Mouse (Mus musculus) T-helper 2 cell (primary cell): ENCODE measurements around the gene Stag1.

Experiments used
- in situ Hi-C: fragments of 300-600 bp; cut with MboI, MseI; formaldehyde crosslinking; loops from one replicate; pipeline ENCODE4 v1.15.1; 2025; ENCODE audit warnings: high pct_unique_total_duplicates

The Stag1 gene

DNA sequence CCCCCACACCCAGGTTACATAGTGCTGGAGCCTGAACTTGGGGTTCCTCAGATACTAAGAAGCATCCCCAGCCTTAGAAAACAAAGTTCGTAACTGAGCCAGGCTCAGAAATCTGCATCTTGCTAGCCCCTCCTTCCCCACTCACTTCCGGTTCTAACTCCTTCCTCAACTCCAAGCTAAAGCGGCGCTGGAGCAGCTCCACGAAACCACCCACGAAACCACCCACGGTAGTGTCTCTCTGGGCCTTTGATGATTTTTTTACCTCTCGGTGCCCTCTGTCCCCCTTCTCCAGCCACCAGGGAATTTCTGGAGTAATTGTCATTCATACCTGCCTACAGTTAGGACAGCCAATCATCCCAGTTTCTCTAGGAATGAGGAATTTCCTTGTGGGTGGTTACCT lies at the start of gene Stag1:
Gene Stag1, plus strand, starts transcription at position 253 of the 400 bp plus-strand sequence.
- in situ Hi-C loops: loop anchor here (25.0 kb wide), 1 partner anchor 735 kb away; no protein-coding TSS in a partner anchor

DNA sequence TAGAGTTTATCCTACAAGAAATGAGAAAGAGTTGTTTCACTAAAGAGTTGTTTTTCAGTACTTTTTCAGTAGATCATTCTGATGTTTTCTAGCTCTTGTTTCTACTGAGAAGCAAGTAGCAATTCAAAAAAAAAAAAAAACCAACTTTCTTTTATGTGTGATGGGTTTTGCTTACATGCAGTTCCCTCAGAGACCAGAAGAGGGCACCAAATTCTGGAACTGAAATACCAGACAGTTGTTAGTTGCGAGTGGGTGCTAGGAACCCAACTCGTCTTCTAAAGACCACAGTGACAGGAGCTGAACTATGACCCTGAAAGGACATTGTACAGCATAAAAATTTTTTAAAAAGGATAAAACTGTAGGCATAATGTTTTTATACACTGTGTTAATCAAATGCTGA lies 49.3 kb upstream of the Stag1 start:
- in situ Hi-C loops: loop anchor here (10.0 kb wide), 1 partner anchor 486 kb away; the partner anchor contains the start of gene Pccb

DNA sequence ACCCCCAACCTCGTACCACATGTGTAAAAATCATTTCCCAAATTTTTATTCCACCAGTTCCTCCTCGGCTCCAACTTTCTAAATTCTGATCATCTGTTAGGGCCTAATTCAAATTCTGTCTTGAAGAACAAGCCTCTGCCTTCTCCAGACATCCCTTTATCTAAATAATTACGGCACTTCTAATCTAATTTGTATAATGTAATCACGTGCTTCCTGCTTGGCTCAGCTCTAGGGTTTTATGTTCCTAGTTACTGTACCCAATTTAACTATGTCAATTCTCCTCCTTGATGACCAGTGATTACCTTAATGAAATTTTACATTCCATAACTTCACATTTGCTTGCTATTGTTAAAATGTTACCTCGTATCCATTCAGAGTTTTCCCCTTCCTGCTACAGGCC lies 41.9 kb upstream of the Stag1 start:
- in situ Hi-C loops: no loop called here

DNA sequence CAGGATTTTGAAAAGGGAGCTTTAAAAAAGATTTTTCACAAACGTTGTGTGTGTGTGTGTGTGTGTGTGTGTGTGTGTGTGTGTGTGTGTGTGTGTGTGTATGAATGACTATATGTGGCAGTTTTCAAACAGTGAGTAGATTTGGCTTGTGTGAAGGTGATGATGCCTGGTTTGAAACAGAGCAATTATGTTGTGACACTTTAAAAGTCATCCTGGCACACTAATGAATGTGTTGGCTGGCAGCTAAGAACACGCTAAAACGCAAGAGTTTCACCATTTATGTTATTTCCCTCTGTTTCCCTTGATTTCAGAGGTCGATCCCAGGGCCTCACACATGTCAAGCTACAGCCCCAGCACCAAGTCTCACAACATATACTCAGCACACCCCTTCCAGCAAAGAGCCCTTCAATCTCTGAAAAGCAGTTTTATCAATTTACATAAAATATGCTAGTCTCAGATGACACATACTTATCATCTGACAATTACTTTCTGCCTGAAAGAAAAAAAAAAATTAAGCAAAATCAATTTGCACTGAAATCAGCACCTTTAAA lies 39.5 kb upstream of the Stag1 start:
- in situ Hi-C loops: no loop called here

DNA sequence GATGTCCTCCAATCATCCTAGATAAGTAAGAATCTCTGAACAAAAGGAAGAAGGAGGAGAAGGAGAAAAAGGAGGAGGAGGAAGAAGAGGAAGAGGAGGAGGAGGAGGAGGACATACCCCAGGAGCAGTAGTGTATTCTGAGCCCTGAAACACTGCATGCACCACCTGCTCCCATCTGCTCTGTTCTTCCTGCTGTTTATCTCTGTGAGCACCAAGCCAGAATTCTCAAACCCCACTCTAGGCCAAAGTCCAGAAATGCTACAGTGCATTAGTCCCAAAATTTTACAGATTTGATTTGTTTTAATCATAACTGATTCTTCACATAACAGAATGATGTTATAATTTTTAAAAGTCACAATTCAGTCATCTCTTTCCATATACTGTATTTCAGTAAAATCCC lies 38.6 kb upstream of the Stag1 start:
- in situ Hi-C loops: no loop called here

DNA sequence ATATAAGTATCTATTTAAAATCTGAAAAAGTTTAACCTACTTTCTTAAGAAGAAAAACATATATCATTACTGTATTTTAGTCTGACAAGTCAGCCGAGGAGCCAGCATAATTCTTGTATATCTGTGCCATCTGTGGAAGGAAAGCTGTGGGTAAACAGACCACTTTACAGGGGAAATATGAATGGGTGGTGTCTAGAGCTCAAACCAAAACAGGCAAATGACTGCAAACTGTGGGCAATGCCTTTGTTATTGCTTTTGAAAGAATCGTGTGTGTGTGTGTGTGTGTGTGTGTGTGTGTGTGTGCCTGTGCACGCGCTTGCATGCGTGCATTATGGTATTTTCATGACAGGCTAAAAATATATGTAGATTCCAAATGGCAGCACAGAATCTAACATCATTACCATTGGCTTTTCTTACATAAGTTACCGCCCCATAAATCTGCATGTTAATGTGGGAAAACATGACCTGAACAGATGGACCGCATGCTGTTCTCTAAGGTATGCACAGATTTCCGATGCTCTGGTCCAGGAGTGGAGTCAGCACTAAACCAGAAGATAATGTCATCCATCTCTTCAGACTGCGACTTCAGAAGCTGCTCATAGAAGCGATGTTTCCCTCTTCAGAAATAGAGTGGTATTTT lies 37.2 kb upstream of the Stag1 start:
- in situ Hi-C loops: no loop called here

DNA sequence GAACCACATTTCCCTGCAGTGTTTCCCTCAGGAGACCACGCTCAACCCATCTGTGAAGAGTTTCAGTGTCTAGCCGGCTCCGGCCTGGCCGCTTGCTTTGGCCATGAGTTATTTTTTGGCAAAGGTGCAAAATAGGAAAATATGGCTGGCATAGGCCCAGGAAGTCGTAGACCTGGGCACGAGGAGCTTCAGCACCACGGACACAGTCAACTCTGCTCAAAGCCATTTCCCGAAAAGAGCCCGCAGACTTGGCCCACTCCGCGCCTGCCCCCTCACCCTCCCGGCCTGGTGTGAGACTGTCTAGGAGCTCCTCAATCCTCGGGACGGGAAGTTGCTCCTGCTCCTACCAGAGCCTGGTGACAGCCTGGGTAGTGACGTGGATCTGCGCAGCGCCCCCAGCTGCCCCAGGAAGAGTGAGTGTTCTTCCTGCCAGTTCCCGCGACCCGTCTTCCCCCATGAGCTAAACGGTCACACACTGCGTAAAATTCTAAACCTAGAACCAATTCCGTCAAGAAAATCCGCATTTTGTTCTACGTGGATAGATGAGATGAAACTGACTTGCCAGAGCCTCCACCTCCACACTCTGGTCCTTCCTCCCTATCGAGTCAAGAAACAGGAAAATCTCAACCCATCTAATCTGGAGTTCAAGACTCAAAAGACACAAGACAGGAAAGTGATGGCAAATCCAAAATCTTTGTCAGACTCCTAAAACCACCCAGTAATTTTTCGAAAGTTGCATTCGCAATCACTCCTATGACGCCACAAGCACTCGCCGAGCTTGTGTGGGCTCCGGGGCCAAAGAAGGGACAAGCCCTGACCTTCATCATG lies 27.6 kb upstream of the Stag1 start:
- in situ Hi-C loops: no loop called here

DNA sequence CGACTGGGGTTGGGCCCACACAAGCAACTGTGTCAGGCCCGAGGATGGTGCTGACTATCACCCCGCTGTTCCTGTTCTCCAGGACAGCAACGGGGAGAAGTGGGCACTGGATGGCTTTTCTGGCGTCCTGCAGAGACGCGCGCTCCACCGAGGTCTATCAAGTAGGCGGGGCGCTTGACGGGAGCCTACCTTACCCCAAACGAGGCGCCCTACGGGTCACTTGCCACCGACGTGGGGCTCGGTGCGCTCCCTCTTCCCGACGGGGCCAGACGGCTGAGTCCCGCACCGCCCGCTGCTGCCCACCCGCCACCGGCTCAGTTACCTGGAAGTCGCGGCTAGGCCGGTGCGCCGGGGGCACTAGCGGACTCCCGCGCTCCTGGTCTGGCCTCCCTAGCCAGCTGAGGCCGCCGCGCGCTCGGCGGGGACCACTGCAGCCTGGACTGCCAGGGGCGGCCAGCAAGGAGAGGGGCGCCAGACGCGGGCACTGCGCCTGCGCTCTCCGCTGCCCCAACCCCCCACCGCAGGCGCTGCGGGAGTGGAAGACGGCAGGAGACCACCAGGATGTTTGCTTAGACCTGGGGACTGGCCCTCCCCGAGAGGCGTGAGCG lies 26.9 kb upstream of the Stag1 start, which contains the start of gene Slc35g2:
Gene Slc35g2, minus strand, starts transcription at position 465 of the 608 bp plus-strand sequence.
- in situ Hi-C loops: no loop called here

DNA sequence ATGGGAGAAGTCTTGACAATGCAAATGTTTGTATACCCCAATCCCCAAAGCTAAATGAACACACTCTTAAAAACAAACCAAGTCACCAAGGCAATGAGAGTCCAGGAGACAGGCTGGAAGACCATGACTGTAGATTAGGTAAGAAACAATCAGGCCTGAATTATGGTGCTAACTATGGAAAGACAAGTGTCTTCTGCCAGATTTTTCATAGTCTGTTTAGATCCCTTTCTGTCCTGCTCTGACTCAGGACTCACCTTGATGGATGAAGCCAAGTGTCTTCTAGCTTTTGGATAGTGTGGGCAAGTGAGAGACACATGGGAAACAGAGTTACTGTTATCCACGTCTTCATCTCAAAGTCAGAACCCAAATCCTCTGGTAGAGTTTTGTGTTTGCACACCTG lies 26.1 kb upstream of the Stag1 start:
- in situ Hi-C loops: no loop called here

DNA sequence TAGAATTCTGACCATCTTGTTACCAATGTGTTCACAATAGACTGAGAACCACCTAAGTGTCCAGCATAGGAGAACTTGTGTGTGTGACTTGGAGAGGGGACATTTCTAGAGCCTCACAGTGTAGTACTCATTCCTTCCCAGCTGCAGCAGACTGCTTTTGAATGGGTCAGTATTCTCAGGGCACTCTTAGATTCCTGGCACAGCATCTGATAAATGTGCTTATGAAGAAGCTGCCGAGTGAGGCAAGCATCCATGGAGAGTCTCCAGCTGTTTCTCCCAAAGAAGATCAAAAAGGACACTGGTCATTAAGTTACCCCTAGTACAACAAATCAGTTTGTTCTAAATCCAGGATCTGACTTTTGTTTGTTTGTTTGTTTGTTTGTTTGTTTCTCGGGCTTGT lies 24.3 kb upstream of the Stag1 start:
- in situ Hi-C loops: no loop called here

DNA sequence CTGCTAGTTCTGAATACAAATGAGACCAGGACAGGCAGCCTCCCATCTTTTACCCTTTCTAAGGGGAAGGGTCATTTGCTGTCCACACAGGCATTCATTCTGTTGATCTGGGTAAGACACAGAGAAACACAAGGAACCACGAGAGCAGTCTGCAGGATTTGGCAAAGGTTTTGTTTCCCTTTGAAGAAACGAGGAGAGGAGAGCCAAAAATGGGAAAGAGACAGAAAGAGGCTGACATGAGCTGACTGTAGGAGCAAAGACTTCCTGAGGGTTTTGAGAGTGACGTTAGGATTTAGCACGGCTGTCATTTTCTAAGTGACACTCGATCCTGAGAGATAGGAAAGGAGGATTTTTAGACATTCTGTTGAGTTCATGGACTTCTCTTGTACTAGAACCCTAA lies 23.7 kb upstream of the Stag1 start:
- in situ Hi-C loops: no loop called here

DNA sequence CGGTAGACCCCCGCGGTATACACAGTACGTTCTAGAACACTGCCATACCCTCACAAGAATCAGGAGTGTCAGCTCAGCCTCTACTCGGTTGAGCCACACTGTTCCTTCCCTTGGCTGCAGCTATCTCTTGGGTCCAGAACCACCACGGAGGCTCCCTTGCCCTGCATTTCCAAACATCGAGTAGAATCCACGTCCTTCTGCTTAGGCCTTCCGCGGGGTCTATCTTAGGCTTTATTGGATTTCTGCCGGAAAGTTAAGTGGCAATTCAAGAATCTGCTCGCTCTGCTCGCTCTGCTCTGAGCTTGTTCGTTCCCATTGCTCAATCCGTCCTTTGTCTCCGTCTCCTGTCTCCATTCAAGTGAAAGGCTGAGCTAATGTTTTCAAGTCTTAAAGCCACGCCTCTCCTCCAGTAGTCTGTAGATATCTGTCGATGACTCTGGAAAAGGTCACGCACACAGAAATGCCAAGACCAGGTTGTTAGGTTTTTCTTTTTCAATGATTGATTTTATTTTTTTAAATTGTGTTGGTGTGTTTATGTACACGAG lies 17.3 kb upstream of the Stag1 start:
- in situ Hi-C loops: loop anchor here (25.0 kb wide), 1 partner anchor 718 kb away; no protein-coding TSS in a partner anchor

DNA sequence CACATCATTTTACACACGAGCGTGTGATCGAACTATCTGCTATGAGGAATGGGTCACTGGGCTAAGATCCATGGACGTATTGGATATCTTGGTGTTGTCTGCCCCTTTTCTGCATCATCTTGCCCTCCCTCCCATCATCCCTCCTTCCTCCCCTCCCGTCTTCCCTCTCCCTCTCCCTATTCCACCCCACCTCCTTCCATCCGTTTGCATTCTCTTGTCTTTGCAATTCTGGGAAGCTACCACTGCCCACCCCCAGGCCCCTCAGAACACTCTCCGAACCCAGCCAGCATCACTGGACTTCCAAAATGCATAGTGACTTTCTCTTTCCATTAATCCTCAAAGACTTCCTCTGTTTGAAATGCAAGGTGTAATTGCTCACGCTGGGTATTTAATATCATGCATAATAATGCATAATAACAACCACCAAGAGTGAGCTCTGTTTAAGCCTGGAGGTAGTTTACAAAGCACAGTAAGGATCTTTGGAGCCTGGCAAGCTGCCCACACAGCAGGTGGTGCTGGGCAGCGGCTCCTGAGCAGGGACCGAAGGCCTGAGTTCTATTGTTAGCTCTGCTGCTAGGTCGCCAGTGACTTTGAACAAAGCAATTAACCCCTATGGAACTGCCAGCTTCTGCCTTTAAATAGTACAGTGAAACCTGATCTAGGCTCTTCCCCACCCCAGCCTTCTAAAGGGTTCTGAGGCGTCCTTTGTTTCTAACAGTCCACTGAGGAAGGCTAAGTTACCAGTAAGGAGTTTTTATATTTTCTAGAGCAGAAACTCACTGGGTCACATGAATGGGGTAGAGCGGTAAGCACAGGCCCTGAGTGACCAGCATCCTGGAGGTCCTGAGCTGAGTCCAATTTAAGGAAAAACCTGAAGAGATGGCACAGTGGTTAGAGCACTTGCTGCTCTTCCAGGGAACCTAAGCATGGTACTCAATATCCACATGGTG lies 15.8 kb upstream of the Stag1 start:
- in situ Hi-C loops: loop anchor here (25.0 kb wide), 1 partner anchor 720 kb away; no protein-coding TSS in a partner anchor

DNA sequence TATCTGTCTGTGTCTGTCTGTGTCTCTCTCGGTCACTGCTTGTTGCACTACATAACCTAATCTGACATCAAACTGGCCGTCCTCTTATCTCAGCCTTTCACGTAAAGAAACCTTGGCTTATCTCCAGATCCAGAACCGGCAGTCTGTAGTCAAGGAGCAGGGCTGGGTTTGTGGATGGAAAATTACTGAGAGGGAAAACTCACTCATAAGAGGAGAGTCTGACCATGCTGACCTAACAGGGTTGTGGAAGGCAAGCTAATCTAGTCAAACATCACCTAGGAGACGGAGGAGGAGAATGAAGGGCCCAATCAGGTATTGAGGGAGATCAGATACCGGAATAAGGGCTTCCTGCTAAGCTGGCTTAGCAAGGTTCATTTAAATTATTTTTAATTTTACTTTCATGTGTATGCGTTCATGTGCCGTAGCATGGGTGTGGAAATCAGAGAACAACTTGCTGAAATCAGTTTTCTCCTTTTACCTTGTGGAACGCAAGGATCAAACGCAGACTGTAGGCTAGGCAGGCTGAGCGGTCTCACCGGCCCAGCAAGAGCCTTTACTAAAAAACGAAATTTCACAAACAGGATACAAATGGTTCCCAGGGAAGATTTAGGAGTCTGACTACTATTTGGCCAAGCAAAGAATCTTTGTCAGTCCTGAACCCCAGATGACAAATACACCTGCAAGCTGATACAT lies 14.6 kb upstream of the Stag1 start:
- in situ Hi-C loops: loop anchor here (25.0 kb wide), 1 partner anchor 721 kb away; no protein-coding TSS in a partner anchor

DNA sequence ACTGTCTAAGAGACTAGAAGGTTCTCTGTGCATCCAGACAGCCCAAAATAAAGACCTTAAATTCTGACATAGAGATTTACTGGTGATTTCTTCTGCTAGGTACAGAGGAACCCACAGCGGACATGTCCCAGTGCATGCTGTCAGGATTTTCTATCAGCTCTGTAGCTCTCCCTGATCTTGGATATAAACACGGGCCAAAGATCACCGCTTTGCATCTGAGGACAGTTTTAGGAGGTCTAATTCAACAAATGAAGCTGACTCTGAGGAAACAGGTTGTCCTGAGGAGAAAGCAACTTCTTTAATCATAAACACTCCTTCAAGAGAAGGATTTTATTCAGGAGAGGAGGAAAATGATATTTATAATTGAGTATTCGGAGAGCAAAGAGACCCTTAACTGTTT lies 13.6 kb upstream of the Stag1 start:
- in situ Hi-C loops: loop anchor here (25.0 kb wide), 1 partner anchor 722 kb away; no protein-coding TSS in a partner anchor

DNA sequence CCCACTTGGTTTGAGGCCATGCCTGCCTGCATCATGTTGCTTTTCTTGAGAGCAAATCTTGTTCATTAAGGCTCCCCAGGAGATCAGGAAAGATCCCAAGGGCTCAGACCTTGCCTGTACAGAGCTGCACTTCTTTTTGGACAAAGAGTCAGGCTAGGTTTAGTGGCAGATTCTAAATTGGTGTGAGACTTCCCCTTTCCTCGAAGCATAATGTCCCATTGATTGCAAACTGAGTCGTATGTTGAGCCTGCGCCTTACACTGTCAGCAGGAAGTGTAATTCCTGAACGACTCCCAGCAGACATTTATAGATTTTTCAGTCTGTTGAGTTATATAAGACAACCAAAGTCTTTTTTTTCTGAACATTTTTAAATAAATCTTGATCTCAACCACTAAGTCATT lies 7.1 kb upstream of the Stag1 start:
- in situ Hi-C loops: loop anchor here (25.0 kb wide), 1 partner anchor 728 kb away; no protein-coding TSS in a partner anchor

DNA sequence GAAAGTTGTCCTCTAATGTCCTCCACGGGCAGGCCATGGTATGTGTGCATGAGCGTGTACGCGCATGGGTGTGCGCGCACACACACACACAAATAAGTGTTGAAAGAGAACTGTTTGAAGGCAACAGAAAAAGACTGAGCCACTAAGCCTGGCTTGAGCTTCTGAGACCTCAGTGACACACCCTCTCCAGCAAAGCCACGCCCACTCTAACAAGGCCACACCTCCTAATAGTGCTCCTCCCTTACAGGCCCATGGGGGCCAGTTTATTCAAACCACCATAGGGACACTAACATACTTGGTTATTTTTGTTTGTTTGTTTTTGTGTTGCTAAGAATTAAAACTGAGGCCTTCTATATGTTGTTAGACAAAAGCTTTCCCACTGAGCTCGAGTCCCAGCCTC lies 1.3 kb upstream of the Stag1 start:
- in situ Hi-C loops: loop anchor here (25.0 kb wide), 1 partner anchor 734 kb away; no protein-coding TSS in a partner anchor

DNA sequence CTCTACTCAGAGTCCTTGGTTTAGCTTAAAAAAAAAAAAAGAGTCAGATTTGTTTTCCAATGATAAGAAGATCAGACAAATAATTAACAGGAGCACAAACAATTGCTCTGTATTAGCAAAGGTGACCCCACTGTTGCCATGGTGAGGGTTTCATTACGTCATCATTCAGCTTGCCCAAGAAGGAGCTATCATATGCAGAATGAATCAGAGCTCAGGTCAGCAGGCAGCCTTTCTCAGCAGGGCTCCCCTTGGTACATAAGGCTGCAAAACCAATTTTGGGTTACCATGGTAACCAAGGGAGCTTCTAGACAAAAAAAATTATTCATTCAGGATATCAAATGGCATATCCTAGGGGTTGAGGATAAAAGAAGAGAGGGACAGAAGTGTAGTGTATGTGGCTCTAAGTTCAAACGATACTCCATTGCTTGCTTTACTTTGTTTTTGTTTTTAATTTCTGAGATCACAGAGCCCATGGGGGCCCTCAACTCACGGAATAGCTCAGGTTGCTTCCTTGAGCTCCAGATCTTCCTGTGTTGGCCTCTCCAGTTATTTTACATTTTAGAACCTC lies 2.2 kb downstream of the Stag1 start:
- in situ Hi-C loops: loop anchor here (25.0 kb wide), 1 partner anchor 738 kb away; no protein-coding TSS in a partner anchor

DNA sequence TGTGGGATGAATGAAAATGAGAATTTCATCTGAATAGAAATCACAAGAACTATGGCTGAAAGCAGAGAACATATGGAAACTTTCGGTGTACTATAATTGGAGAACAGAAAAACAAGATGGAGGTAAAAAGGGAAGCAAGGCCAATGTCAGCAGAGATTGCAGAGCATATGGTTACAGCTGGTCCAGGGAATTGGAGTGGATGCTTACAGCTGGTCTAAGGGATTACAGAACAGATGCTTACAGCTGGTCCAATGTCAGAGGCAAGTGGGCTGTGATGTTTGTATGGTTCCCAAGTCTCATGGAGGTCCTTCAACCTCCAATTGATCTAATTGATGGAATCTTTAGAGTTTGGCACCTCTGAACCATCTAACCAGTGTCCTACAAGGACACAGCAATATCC lies 4.5 kb downstream of the Stag1 start:
- in situ Hi-C loops: no loop called here
